Mouse (Mus musculus): ENCODE results near the gene Fam92a.
"Not testable (repeated sequence)": the region's sequence is repeated elsewhere in the genome, so short reads cannot be mapped to it uniquely, and the experiment has no call there.

Fam92a gene

DNA sequence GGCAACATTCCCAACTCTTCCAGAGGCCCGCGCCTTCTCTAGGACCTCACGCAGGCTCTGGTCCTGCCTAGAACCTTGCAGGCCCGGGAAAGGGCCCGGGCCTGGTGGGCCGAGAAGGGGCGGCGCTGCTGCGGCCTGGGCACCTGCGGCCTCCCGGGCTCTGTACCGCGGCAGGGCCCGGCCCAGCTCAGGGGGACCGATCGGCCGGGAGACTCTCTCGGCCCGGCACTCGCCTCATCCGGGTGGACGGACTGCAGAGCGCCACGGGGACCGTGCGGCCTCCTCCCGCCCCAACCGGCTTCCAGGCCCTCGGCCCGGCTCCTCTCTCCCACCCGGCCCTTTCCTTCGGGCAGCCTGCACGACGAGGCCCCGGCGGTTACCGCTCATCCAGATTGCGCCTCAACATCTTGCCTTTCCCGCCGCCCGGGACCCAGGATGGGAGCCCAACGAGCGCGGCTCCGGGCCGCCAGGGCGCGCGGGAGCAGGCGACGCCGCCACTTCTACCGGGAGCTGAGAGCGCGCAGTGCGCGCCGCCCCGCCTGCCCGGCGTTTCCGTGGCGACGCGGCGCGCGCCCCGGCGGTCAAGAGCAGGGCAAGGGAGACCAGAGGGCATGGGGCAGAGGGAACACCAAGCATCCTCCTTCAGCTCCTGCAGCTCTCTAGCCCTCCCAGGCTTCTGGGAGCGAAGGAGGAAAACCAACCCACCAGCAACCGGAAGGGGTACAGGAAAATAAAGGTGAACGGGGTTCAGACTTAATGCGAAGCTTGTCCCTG lies at the start of gene Fam92a:
Gene Fam92a, minus strand, starts transcription at position 698 of the 774 bp plus-strand sequence.
- DNase-seq (ENCODE audit: low spot score in 2 of 2) = peak; percentile 39 to 48

DNA sequence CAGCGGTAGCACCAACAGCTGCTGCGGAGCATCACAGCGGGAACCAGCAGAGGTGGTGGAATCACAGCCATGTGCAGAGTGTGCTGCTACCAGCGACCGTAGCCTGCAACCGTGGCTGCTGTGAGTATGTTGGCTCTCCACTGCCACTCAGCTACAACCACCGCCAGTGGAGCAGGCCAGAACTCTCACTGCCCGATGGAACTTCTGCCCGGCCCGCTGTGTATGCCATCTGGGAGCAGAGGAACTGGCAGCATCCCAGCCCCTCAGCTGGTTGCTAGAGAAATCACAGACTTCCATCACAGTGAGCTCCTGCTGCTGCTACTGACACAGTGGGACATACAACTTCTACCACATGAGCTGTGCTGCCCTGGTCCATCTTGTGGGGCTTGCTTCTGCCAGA lies 7.2 kb upstream of the Fam92a start:
- DNase-seq (ENCODE audit: low spot score in 2 of 2) = peak; percentile 12 to 18

DNA sequence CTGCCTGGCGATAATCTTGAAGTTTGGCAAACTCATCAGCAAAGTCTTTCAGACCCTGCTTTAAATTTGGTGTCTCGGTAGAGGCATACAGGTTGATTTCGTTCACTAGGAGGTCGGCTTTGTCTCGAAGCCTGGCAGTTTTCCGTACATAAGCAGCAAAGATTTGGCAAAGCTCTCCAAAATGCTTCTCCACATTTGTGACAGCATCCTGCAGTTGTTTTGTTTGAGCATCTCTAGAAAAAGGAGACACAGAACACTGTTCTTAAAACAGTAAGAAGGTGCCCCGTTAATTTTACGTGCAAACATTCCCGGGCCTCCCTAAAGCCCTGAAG lies 863 bp downstream of the Fam92a start:
- no peak for DNase-seq (ENCODE audit: low spot score in 2 of 2)

DNA sequence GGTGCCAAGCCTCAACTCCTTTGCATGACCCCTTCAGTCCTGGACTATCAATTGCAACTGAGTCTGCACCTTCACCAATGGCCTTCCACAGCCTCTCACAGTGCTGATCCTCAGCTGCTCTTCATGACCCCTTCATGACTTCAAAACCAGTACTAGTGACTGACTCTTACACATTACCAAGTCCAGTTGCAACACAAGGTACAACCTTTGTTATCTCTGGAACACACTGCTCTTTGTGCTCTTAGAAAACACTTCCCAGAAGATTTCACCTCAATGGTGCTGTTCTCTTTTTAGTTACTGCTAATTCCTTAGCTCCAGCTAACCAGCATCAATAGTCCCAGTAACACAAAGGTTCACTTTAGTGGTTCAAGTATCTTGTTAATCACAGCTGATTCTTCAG lies 24.2 kb downstream of the Fam92a start:
- DNase-seq (ENCODE audit: low spot score in 2 of 2) = no peak

GRCm38 (mm10) chr4:12141516-12141915 lies 30.3 kb downstream of the Fam92a start:
- DNase-seq (ENCODE audit: low spot score in 2 of 2) = not testable (repeated sequence)

DNA sequence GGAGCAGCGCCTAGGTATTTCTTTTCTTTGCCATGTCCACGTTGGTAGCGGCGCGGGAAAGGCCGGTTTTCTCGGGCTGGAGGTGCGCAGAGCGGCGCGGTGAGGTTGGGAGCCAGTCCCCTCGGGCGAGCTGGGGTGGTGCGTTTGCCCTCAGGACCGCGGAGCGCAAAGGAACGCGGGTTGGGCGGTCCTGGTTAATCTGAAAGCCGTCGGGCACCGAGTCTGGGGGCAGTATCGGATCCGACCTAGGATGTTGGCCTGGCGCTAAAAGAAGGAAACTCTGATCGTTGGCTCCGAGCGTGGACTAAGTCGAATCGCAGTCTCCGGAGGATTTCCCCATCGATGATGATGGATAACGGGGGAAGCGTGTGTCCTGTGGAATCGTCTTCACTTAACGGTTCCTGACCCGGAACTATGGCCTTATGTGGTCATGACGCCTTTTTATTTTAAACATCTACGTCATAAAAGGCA lies 31.2 kb downstream of the Fam92a start:
- not testable (repeated sequence) for DNase-seq (ENCODE audit: low spot score in 2 of 2)

DNA sequence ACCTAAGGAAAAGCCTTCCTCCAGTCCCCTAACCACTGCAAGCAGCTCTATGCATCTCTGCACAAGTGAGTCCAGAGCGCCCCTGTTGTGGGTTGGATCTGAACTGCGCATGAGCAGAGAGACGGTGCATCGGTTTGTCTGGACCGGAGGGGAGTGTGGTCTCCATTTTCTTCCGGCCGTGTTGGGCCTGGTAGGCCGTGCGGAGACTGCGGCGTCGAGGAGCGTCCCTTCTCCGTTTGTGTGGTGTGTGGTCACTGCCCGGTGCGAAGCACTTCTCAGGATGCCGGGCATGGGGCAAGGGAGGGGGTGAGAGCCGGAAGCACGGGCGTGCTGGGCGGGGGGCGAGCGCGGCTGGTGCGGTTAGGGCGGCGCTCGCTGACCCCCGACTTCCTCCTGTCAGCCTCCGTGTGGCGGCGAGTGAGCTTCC lies 31.7 kb downstream of the Fam92a start, which contains the start of gene Rbm12b1:
Gene Rbm12b1, plus strand, starts transcription at position 124 of the 427 bp plus-strand sequence.
- DNase-seq (ENCODE audit: low spot score in 2 of 2) = peak; percentile 59 to 70

Data from frontal cortex, postnatal 25 days (tissue).